Mouse (Mus musculus): Measurements from ENCODE around the gene Sec23ip. TPM values are rescaled to one million over a fixed set of nuclear protein-coding genes. Genes with fewer than 3 reads are reported as not detected.

The Sec23ip gene
- polyA plus RNA-seq, 1 experiment from 2014 or later = 42.9 TPM

- WGBS = under 1% methylated on average over 80 of the region's 80 CpGs
Observed at GRCm38 (mm10) chr7:128739462-128740277, 5.1 kb upstream of the Sec23ip start.

GRCm38 (mm10) chr7:128740334-128740733 is 4.4 kb upstream of the Sec23ip start, which contains the start of gene Mcmbp:
Gene Mcmbp, minus strand, starts transcription at chr7:128740495.
- no peaks in the 10 kb centered on the region for H3K27me3 ChIP-seq (replicated peaks)
- peak within 1 kb of the TSS; percentile 98 for H3K9ac ChIP-seq
- peak within 1 kb of the TSS; percentile 71 for H3K27ac ChIP-seq
- H3K4me3 ChIP-seq = peak within 1 kb of the TSS; percentile 96
- peaks cover 16% of the 10 kb centered on the region for H3K4me1 ChIP-seq
- ATAC-seq (ENCODE audit: low FRiP score, low read depth) = peak; percentile 82
- H3K36me3 ChIP-seq = 0 out of 2 replicates have a peak, but pooled peaks cover 3% of the 10 kb centered on the region
- WGBS = under 1% methylated on average over 35 of the region's 35 CpGs
- H3K9me3 ChIP-seq = no peaks in the 10 kb centered on the region
- peak within 1 kb of the TSS; percentile 81 for H3K4me2 ChIP-seq (replicated peaks)

More at GRCm38 (mm10) chr7:128739462-128740277, 5.1 kb upstream of the Sec23ip start:
- peak overlapping the region; percentile 96 for H3K4me3 ChIP-seq
- peak overlapping the region; percentile 71 for H3K27ac ChIP-seq
- H3K36me3 ChIP-seq = peaks cover 4% of the 10 kb centered on the region; the same call in 1 of the 2 replicates
- no peaks in the 10 kb centered on the region for H3K9me3 ChIP-seq
- ATAC-seq (ENCODE audit: low FRiP score, low read depth) = peak; percentile 57
- peak overlapping the region; percentile 98 for H3K9ac ChIP-seq
- H3K4me2 ChIP-seq (replicated peaks) = peak overlapping the region; percentile 81
- H3K4me1 ChIP-seq = peaks cover 16% of the 10 kb centered on the region
- H3K27me3 ChIP-seq (replicated peaks) = no peaks in the 10 kb centered on the region

- Histone ChIP-seq H3K27ac (no peak overlapping the region), H3K4me2 (replicated peaks) (peak overlapping the region; percentile 67), H3K9me3 (no peaks in the 10 kb centered on the region), H3K27me3 (replicated peaks) (no peaks in the 10 kb centered on the region), H3K4me3 (no peak overlapping the region), H3K36me3 (0 out of 2 replicates have a peak, but pooled peaks cover 3% of the 10 kb centered on the region), H3K4me1 (peaks cover 34% of the 10 kb centered on the region), H3K9ac (no peak overlapping the region)
- 69% methylated on average over 2 of the region's 2 CpGs for WGBS
- no peak for ATAC-seq (ENCODE audit: low FRiP score, low read depth)
Observed at GRCm38 (mm10) chr7:128743898-128744297, 845 bp upstream of the Sec23ip start.

DNA sequence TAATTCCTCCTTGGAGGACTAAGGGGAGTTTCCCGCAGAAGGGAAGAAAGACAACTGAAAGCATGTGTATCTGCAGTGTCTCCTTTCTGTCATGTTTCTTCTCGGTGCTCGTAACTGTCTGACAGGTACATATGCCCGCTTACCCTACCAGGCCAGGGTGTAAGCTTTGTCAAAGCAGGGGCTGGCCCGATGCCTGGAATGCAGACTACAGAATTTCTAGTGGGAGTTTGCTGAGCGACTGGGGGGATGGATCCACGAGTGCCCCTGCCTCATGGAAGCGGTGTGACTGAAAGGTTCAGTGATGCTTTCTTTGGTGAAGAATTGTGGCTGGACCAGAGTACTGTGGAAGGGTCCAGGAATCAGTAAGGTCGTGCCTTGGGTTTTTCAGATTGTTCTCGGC is 1.4 kb downstream of the Sec23ip start:
- Histone ChIP-seq H3K4me2 (replicated peaks) (peak overlapping the region; percentile 67), H3K9ac (no peak overlapping the region), H3K4me1 (peaks cover 30% of the 10 kb centered on the region), H3K27me3 (replicated peaks) (no peaks in the 10 kb centered on the region), H3K9me3 (no peaks in the 10 kb centered on the region), H3K27ac (no peak overlapping the region), H3K36me3 (peaks cover 16% of the 10 kb centered on the region), H3K4me3 (peak overlapping the region; percentile 85; the same call in 1 of the 2 replicates)
- 91% methylated on average over 10 of the region's 10 CpGs for WGBS
- ATAC-seq (ENCODE audit: low FRiP score, low read depth) = no peak

GRCm38 (mm10) chr7:128748758-128749157 is 4.0 kb downstream of the Sec23ip start:
- Histone ChIP-seq H3K4me3 (no peak overlapping the region), H3K36me3 (peaks cover 32% of the 10 kb centered on the region), H3K9me3 (no peaks in the 10 kb centered on the region), H3K27me3 (replicated peaks) (no peaks in the 10 kb centered on the region), H3K4me2 (replicated peaks) (no peak overlapping the region), H3K9ac (no peak overlapping the region), H3K4me1 (peaks cover 30% of the 10 kb centered on the region), H3K27ac (no peak overlapping the region)
- WGBS = 75% methylated on average over 3 of the region's 3 CpGs
- ATAC-seq (ENCODE audit: low FRiP score, low read depth) = no peak

GRCm38 (mm10) chr7:128750296-128750695 is 5.6 kb downstream of the Sec23ip start:
- H3K27ac ChIP-seq = no peak overlapping the region
- H3K4me2 ChIP-seq (replicated peaks) = no peak overlapping the region
- no peaks in the 10 kb centered on the region for H3K9me3 ChIP-seq
- peaks cover 47% of the 10 kb centered on the region for H3K36me3 ChIP-seq
- no peaks in the 10 kb centered on the region for H3K27me3 ChIP-seq (replicated peaks)
- no peak for ATAC-seq (ENCODE audit: low FRiP score, low read depth)
- WGBS = 88% methylated on average over 9 of the region's 9 CpGs
- no peak overlapping the region for H3K9ac ChIP-seq
- no peak overlapping the region for H3K4me3 ChIP-seq
- peaks cover 30% of the 10 kb centered on the region for H3K4me1 ChIP-seq

DNA sequence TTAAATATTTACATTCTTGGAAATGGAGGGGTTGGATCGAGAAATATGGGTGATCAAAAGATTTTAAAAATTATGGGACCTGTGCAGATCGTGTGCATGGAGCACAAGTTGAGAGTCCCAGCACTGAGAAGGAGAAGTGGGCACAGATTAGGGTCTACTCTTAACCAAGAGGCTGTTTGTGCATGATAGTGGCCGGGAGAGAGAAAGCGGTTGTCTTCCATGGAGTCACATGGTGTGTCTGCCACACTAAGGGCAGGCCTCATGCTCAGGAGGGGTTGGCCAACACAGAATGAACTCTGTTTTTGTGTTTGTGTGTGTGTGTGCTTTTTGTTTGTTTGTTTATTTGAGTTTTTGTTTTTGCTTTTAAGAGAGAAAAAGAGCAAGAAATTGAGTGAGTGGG is 7.3 kb downstream of the Sec23ip start:
- H3K4me3 ChIP-seq = no peak overlapping the region
- no peak overlapping the region for H3K9ac ChIP-seq
- H3K27me3 ChIP-seq (replicated peaks) = no peaks in the 10 kb centered on the region
- H3K4me1 ChIP-seq = peaks cover 14% of the 10 kb centered on the region; the same call in 1 of the 2 replicates
- no peak for ATAC-seq (ENCODE audit: low FRiP score, low read depth)
- WGBS = 92% methylated on average over 4 of the region's 4 CpGs
- peaks cover 62% of the 10 kb centered on the region for H3K36me3 ChIP-seq
- no peak overlapping the region for H3K27ac ChIP-seq
- H3K9me3 ChIP-seq = no peaks in the 10 kb centered on the region
- no peak overlapping the region for H3K4me2 ChIP-seq (replicated peaks)

GRCm38 (mm10) chr7:128755396-128755795 is 10.7 kb downstream of the Sec23ip start:
- no peak overlapping the region for H3K4me3 ChIP-seq
- H3K4me2 ChIP-seq (replicated peaks) = no peak overlapping the region
- H3K9me3 ChIP-seq = no peaks in the 10 kb centered on the region
- no peaks in the 10 kb centered on the region for H3K4me1 ChIP-seq
- H3K36me3 ChIP-seq = peaks cover 85% of the 10 kb centered on the region
- H3K9ac ChIP-seq = no peak overlapping the region
- H3K27me3 ChIP-seq (replicated peaks) = no peaks in the 10 kb centered on the region
- no peak overlapping the region for H3K27ac ChIP-seq
- ATAC-seq (ENCODE audit: low FRiP score, low read depth) = no peak
- WGBS = 87% methylated on average over 1 of the region's 1 CpGs

- no peak overlapping the region for H3K4me2 ChIP-seq (replicated peaks)
Observed at GRCm38 (mm10) chr7:128758948-128759347, 14.2 kb downstream of the Sec23ip start.

GRCm38 (mm10) chr7:128766696-128767095 is 22.0 kb downstream of the Sec23ip start:
- Histone ChIP-seq H3K27ac (no peak overlapping the region), H3K4me3 (no peak overlapping the region), H3K36me3 (peaks cover 78% of the 10 kb centered on the region), H3K4me2 (replicated peaks) (no peak overlapping the region), H3K9me3 (no peaks in the 10 kb centered on the region), H3K27me3 (replicated peaks) (no peaks in the 10 kb centered on the region), H3K9ac (no peak overlapping the region), H3K4me1 (no peaks in the 10 kb centered on the region)
- ATAC-seq (ENCODE audit: low FRiP score, low read depth) = no peak

More at GRCm38 (mm10) chr7:128758948-128759347, 14.2 kb downstream of the Sec23ip start:
- Histone ChIP-seq H3K9ac (no peak overlapping the region), H3K27me3 (replicated peaks) (no peaks in the 10 kb centered on the region), H3K4me1 (no peaks in the 10 kb centered on the region), H3K36me3 (peaks cover 90% of the 10 kb centered on the region), H3K9me3 (no peaks in the 10 kb centered on the region), H3K27ac (no peak overlapping the region), H3K4me3 (no peak overlapping the region)
- 92% methylated on average over 4 of the region's 4 CpGs for WGBS
- ATAC-seq (ENCODE audit: low FRiP score, low read depth) = no peak

GRCm38 (mm10) chr7:128777201-128777600 is 32.5 kb downstream of the Sec23ip start:
- Histone ChIP-seq H3K9me3 (no peaks in the 10 kb centered on the region), H3K36me3 (peaks cover 86% of the 10 kb centered on the region), H3K27me3 (replicated peaks) (no peaks in the 10 kb centered on the region), H3K4me1 (no peaks in the 10 kb centered on the region), H3K27ac (no peak overlapping the region), H3K4me3 (no peak overlapping the region), H3K4me2 (replicated peaks) (no peak overlapping the region), H3K9ac (no peak overlapping the region)
- WGBS = 92% methylated on average over 6 of the region's 6 CpGs
- no peak for ATAC-seq (ENCODE audit: low FRiP score, low read depth)

GRCm38 (mm10) chr7:128779305-128779704 is 34.6 kb downstream of the Sec23ip start:
- Histone ChIP-seq H3K27ac (no peak overlapping the region), H3K4me2 (replicated peaks) (no peak overlapping the region), H3K4me3 (no peak overlapping the region), H3K9ac (no peak overlapping the region), H3K27me3 (replicated peaks) (no peaks in the 10 kb centered on the region), H3K36me3 (peaks cover 74% of the 10 kb centered on the region), H3K9me3 (no peaks in the 10 kb centered on the region), H3K4me1 (no peaks in the 10 kb centered on the region)
- no peak for ATAC-seq (ENCODE audit: low FRiP score, low read depth)
- WGBS = 53% methylated on average over 6 of the region's 6 CpGs

Data from neural tube, embryonic 12.5 days (tissue).